Mouse (Mus musculus) cerebellum, adult 11-12 months (tissue): ENCODE measurements at regions not wholly inside any gene's neighbourhood (a gene's known extent, or its start where the extent isn't known, plus 50 kb on each side); places are given as distances from the start of the nearest gene placed in this dataset.
A peak's percentile ranks its signal among the peaks of the same experiment; 100 is the strongest.

Experiments used
- DNase-seq: peaks from one replicate; pipeline ENCODE4 v3.0.0; 2022

GRCm38 (mm10) chr2:117548273-117548672 is 205.5 kb upstream of the Rasgrp1 start:
- no peak for DNase-seq

GRCm38 (mm10) chr2:117556301-117556700 is 213.5 kb upstream of the Rasgrp1 start:
- no peak for DNase-seq

GRCm38 (mm10) chr2:117570987-117571386 is 228.2 kb upstream of the Rasgrp1 start:
- no peak for DNase-seq

DNA sequence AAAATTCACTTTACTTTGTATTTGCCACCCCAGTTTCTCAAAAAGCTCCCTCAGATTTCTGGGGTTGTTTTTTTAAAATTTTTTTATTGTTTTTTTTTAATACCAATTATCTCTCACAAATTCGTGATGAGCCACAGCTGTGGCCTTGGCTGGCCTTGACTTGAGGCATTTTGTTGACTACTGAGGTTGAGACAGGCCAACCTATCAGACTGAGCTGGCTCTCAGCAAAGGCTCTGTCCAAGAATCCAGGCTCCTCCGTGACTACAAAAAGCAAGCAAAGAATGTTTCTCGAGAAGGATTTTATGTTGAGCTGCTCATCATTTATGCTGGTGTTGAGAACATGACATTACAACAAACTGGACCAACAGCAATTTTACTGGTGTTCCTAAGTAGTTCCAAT is 244.6 kb upstream of the Rasgrp1 start:
- no peak for DNase-seq

DNA sequence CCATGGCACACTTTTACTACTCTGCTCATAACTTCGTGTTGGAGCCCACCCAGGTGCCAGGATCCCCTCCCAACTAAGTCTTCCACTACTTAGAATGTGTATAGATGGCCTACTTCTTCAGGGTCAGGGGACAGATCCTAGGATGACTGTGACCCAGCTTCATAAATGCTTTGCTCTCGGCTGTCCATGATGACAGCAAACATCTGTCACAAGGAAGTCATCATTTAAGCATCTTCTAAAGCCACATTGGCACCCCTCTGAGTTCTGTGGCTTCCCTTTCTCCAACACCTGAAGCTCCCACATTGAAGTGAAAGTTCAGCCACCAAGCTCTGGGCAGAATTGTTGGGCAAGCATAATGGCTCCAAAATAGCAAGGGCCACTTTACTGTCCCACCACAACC is 252.2 kb upstream of the Rasgrp1 start:
- DNase-seq, result no peak

- DNase-seq, result no peak
Observed at GRCm38 (mm10) chr2:117597573-117597972, 254.8 kb upstream of the Rasgrp1 start.

DNA sequence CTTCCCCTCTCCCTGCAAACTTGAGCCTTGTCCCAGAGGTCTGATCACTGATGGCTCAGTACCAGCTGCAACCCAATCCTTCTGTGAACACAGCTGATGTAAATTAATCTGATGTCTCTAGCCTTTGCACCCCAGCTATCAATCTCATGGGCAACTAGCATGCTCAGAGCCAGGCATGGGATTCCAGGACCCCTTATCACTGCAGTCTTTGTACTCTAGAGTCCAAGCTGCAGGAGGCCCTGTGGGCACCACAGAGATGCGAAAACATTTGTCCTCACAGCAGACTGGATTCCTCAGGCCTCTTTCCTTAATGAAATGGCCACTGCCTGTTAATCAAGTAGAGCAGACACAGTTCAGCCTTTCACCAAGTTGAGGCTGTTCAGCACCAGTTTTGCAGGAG is 272.0 kb upstream of the Rasgrp1 start:
- no peak for DNase-seq

DNA sequence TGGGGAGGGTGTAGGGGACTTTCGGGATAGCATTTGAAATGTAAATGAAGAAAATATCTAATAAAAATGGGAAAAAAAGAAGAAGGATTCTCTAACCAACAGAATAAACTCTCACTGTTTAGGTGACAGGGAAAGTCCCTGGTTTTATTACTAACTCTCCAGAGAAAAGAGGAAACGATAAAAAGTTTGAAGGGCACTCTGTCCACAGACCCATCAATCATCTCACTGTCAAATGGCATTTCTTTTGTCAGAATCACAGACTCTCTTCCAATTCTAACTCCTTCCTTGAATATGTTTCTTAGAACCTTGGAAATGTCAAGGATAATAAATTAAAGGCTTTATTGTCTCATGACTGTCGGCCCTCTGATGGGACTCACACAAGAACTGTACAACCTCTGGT is 275.3 kb upstream of the Rasgrp1 start:
- no peak for DNase-seq

DNA sequence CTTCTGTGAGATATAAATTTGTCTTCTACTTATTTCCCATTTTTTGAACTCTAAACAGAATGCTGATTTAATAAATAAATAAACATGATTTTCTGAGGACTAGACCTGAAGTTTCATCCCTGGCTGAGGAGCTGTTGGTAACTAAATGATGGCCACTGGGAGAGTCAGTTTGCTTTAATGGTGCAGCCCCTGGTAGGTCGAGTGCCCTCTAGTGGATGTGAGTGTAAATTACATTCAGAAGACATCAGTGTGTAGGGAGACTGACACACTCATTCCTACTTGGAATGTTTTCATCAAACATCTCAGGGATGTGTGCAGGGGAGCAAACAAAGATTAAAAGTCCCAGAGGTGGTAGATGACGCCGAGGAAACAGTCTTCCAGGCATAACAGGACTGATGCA is 281.2 kb upstream of the Rasgrp1 start:
- no peak for DNase-seq

GRCm38 (mm10) chr2:117634906-117635305 is 292.1 kb upstream of the Rasgrp1 start:
- no peak for DNase-seq

- DNase-seq, result no peak
Observed at GRCm38 (mm10) chr2:117637397-117637796, 294.6 kb upstream of the Rasgrp1 start.

- no peak for DNase-seq
Observed at GRCm38 (mm10) chr2:117652101-117652500, 309.3 kb upstream of the Rasgrp1 start.

DNA sequence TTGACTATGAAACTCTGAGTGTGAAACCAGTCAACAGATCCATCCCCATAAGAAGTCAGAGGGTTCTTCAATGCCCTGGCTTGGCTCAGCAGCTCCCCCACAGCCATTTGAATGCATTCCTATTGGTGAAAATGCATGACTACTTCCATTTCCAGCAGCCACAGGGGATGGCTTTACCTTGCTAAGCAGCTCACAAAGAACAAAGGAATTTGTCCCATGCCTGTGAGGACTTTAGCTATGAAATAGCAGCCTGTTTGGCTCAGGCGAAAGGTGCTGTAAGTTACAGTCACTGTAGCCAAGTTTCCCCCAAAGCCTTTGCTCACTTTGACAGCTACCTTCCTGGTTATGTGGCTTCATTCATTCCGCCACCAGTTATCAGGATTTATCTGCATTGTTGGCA is 309.8 kb upstream of the Rasgrp1 start:
- DNase-seq, result no peak

GRCm38 (mm10) chr2:117656546-117657175 is 313.9 kb upstream of the Rasgrp1 start:
- DNase-seq, result no peak

DNA sequence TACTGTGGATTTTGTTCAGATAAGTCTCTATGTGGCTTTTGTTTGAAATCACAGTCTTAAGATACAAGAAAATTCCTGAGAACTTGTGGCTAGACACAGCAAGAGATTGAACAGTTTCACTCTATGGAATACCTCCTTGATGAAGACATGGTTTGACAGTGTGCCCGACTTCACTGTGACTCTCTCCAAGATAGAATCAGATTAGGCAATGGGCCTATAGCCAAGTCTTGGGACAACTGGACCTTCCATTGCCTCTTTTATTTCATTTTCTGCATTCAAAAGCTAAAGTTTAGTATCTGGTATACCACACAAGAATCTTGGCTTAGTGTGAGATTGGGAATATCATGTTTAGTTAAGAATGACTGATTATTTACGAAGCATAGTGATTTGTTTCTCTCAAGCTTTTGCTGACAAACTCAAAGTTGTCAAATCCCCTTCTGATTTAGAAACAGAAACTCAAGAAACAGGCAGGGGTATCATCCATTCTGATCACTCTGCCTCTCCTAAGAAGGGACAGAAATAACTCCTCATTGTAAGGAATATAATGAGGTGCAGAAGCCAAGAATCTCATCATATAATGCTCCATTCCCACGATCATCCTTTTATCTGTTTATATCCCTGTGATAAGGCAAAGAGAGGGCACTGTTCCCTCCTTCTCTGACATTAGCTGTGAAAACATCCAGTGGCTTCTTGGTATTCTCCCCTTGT is 317.6 kb upstream of the Rasgrp1 start:
- DNase-seq, result no peak

- DNase-seq, result no peak
Observed at GRCm38 (mm10) chr2:117662653-117663052, 319.9 kb upstream of the Rasgrp1 start.

DNA sequence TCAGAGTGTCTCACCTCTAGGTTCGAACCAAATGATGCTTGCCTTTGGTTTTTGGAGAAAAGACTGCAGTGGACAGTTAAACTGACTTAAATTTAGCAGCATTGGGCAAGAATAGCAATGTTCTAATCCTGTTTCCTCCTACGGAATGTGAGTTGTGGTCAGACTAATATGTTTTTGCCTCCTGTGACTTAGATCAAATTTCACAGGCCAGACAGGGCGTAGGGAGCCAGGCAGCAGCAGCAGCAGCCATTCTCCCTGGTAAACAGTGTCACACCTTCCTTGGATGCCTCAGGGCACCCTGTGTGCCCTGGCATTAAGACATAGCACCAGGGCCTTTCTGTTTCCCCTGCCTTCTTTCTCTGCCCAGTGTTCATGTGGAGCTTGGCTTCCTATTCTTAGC is 323.7 kb upstream of the Rasgrp1 start:
- no peak for DNase-seq

GRCm38 (mm10) chr2:117668137-117668536 is 325.3 kb upstream of the Rasgrp1 start:
- no peak for DNase-seq

- no peak for DNase-seq
Observed at GRCm38 (mm10) chr2:117674877-117675276, 332.1 kb upstream of the Rasgrp1 start.

- no peak for DNase-seq
Observed at GRCm38 (mm10) chr2:117678650-117679049, 335.8 kb upstream of the Rasgrp1 start.

- DNase-seq, result peak; percentile 22
Observed at GRCm38 (mm10) chr2:117685836-117686453, 343.1 kb upstream of the Rasgrp1 start.

DNA sequence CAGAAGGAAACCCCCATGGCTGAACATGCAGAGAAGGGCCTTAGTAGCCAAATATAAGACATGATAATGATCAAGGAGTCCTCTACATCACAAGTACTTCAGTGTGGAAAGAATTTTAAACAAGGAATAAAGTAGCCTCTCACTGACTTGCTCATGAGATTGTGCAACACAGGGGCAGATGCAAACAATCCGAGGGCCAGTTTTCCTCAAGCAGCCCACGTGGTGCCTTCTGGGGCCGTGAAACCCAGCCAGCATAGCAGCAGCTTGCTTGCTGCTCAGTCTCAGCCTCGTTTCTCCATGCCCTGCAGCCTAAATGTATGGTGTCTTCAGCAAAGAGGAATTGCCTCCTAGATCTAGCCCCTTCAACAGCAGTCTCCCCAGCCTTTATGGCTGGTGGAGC is 350.7 kb upstream of the Rasgrp1 start:
- DNase-seq, result no peak

GRCm38 (mm10) chr2:117710173-117710813 is 367.5 kb upstream of the Rasgrp1 start:
- DNase-seq, result no peak

GRCm38 (mm10) chr2:117724066-117724465 is 381.3 kb upstream of the Rasgrp1 start:
- DNase-seq, result no peak
